Mouse (Mus musculus) heart, postnatal 0 days (tissue): ENCODE data around the gene Olfr532.

Experiments used
- CTCF ChIP-seq: IDR thresholded peaks from 2 replicates; pipeline ENCODE4 v1.5.1; 2016; ENCODE audit warnings: antibody characterized with exemption, control low read depth, low read depth
- EP300 ChIP-seq: IDR thresholded peaks from 2 replicates; pipeline ENCODE4 v1.6.1; 2016; ENCODE audit warnings: antibody characterized with exemption, low read depth

GRCm38 (mm10) chr7:140376231-140376630, 45.2 kb downstream of the Olfr532 start, which contains the start of gene Olfr530:
- TF ChIP-seq CTCF (no peak), EP300 (no peak)
